Mouse (Mus musculus): ENCODE measurements around the gene Cngb1.

GRCm38 (mm10) chr8:95252056-95252455 is 54.3 kb downstream of the Cngb1 start:
- TF ChIP-seq MAX (IDR thresholded peaks at IDR 0.05; ENCODE audit: low read length) (no peak), SIN3A (IDR thresholded peaks at IDR 0.05; ENCODE audit: low read length) (no peak), CTCF (IDR thresholded peaks at IDR 0.05 in 2 of 3, conservative IDR thresholded peaks at IDR 0.05 in 1 of 3; ENCODE audit: control insufficient read depth in 1 of 3, insufficient read depth in 1 of 3, low read depth in 2 of 3, low read length in 3 of 3, poor library complexity in 1 of 3, severe bottlenecking in 1 of 3) (0 out of 6 replicates have a peak, but pooled peaks of 1 of the 3 experiments have one; percentile 6), POLR2A (IDR thresholded peaks at IDR 0.05; ENCODE audit: control insufficient read depth in 1 of 2, insufficient read depth in 1 of 2, low read depth in 1 of 2, low read length in 2 of 2, poor library complexity in 1 of 2) (no peak)
